Mouse (Mus musculus): ENCODE data around the gene Proca1. TPM values are rescaled to one million over a fixed set of nuclear protein-coding genes. Genes with fewer than 3 reads are reported as not detected.
A peak's percentile ranks its signal among the peaks of the same experiment; 100 is the strongest.

The Proca1 gene
- polyA plus RNA-seq, 1 experiment from 2014 or later, result 8.1 TPM

- DNase-seq (ENCODE audit: low spot score) (no peak), ATAC-seq (no peak)
- H3K36me3 ChIP-seq (ENCODE audit: insufficient read depth, low read length), result peaks cover 38% of the 10 kb centered on the region
- H3K27ac ChIP-seq (ENCODE audit: low read length), result no peak overlapping the region
- no peak overlapping the region for H3K4me2 ChIP-seq (replicated peaks; ENCODE audit: low read depth, low read length)
- TF ChIP-seq CTCF (IDR thresholded peaks at IDR 0.05), result no peak
- no peak for TF ChIP-seq EP300 (IDR thresholded peaks at IDR 0.05)
- no peaks in the 10 kb centered on the region for H3K27me3 ChIP-seq (replicated peaks; ENCODE audit: insufficient read depth, low read length)
- WGBS, result 75% methylated on average over 13 of the region's 13 CpGs
- no peaks in the 10 kb centered on the region for H3K9me3 ChIP-seq (ENCODE audit: low read length)
- no peaks in the 10 kb centered on the region for H3K4me1 ChIP-seq (ENCODE audit: insufficient read depth, low read depth, low read length)
- H3K4me3 ChIP-seq (ENCODE audit: low read depth, low read length), result no peak overlapping the region
- no peak overlapping the region for H3K9ac ChIP-seq (replicated peaks; ENCODE audit: low read depth)
Observed at GRCm38 (mm10) chr11:78205361-78206206, 12.4 kb downstream of the Proca1 start.

GRCm38 (mm10) chr11:78207190-78207589 is 14.0 kb downstream of the Proca1 start:
- H3K4me2 ChIP-seq (replicated peaks; ENCODE audit: low read depth, low read length), result no peak overlapping the region
- WGBS, result 96% methylated on average over 7 of the region's 7 CpGs
- DNase-seq (ENCODE audit: low spot score) (no peak), ATAC-seq (no peak)
- TF ChIP-seq EP300 (IDR thresholded peaks at IDR 0.05), result no peak
- H3K27ac ChIP-seq (ENCODE audit: low read length), result no peak overlapping the region
- no peak overlapping the region for H3K9ac ChIP-seq (replicated peaks; ENCODE audit: low read depth)
- H3K4me3 ChIP-seq (ENCODE audit: low read depth, low read length), result no peak overlapping the region
- H3K4me1 ChIP-seq (ENCODE audit: insufficient read depth, low read depth, low read length), result no peaks in the 10 kb centered on the region
- peaks cover 51% of the 10 kb centered on the region for H3K36me3 ChIP-seq (ENCODE audit: insufficient read depth, low read length)
- H3K27me3 ChIP-seq (replicated peaks; ENCODE audit: insufficient read depth, low read length), result no peaks in the 10 kb centered on the region
- H3K9me3 ChIP-seq (ENCODE audit: low read length), result no peaks in the 10 kb centered on the region

GRCm38 (mm10) chr11:78209886-78210285 is 16.7 kb downstream of the Proca1 start:
- 81% methylated on average over 5 of the region's 6 CpGs for WGBS
- H3K9me3 ChIP-seq (ENCODE audit: low read length), result no peaks in the 10 kb centered on the region
- no peak for ATAC-seq

GRCm38 (mm10) chr11:78210615-78211014 is 17.4 kb downstream of the Proca1 start:
- WGBS, result 59% methylated on average over 7 of the region's 7 CpGs
- no peak for TF ChIP-seq CTCF (IDR thresholded peaks at IDR 0.05)
- no peak for DNase-seq (ENCODE audit: low spot score)

More at GRCm38 (mm10) chr11:78209886-78210285, 16.7 kb downstream of the Proca1 start:
- no peak for DNase-seq (ENCODE audit: low spot score)
- TF ChIP-seq EP300 (IDR thresholded peaks at IDR 0.05) (no peak), CTCF (IDR thresholded peaks at IDR 0.05) (no peak)
- no peak overlapping the region for H3K4me3 ChIP-seq (ENCODE audit: low read depth, low read length)
- no peak overlapping the region for H3K4me2 ChIP-seq (replicated peaks; ENCODE audit: low read depth, low read length)
- no peaks in the 10 kb centered on the region for H3K4me1 ChIP-seq (ENCODE audit: insufficient read depth, low read depth, low read length)
- H3K9ac ChIP-seq (replicated peaks; ENCODE audit: low read depth), result no peak overlapping the region
- peaks cover 74% of the 10 kb centered on the region for H3K36me3 ChIP-seq (ENCODE audit: insufficient read depth, low read length)
- H3K27ac ChIP-seq (ENCODE audit: low read length), result no peak overlapping the region
- H3K27me3 ChIP-seq (replicated peaks; ENCODE audit: insufficient read depth, low read length), result no peaks in the 10 kb centered on the region

GRCm38 (mm10) chr11:78211513-78211912 is 18.3 kb downstream of the Proca1 start:
- Histone ChIP-seq H3K9me3 (ENCODE audit: low read length) (no peaks in the 10 kb centered on the region), H3K9ac (replicated peaks; ENCODE audit: low read depth) (no peak overlapping the region), H3K36me3 (ENCODE audit: insufficient read depth, low read length) (peaks cover 82% of the 10 kb centered on the region), H3K4me1 (ENCODE audit: insufficient read depth, low read depth, low read length) (no peaks in the 10 kb centered on the region), H3K4me3 (ENCODE audit: low read depth, low read length) (no peak overlapping the region), H3K27ac (ENCODE audit: low read length) (no peak overlapping the region), H3K27me3 (replicated peaks; ENCODE audit: insufficient read depth, low read length) (no peaks in the 10 kb centered on the region), H3K4me2 (replicated peaks; ENCODE audit: low read depth, low read length) (no peak overlapping the region)
- TF ChIP-seq EP300 (IDR thresholded peaks at IDR 0.05) (no peak), CTCF (IDR thresholded peaks at IDR 0.05) (no peak)
- peak; percentile 52 for DNase-seq (ENCODE audit: low spot score)
- WGBS, result 53% methylated on average over 5 of the region's 5 CpGs
- no peak for ATAC-seq

More at GRCm38 (mm10) chr11:78210615-78211014, 17.4 kb downstream of the Proca1 start:
- H3K4me1 ChIP-seq (ENCODE audit: insufficient read depth, low read depth, low read length), result no peaks in the 10 kb centered on the region
- ATAC-seq, result no peak
- H3K36me3 ChIP-seq (ENCODE audit: insufficient read depth, low read length), result peaks cover 80% of the 10 kb centered on the region
- no peak overlapping the region for H3K4me2 ChIP-seq (replicated peaks; ENCODE audit: low read depth, low read length)
- no peak overlapping the region for H3K27ac ChIP-seq (ENCODE audit: low read length)
- H3K27me3 ChIP-seq (replicated peaks; ENCODE audit: insufficient read depth, low read length), result no peaks in the 10 kb centered on the region
- no peak overlapping the region for H3K4me3 ChIP-seq (ENCODE audit: low read depth, low read length)
- H3K9ac ChIP-seq (replicated peaks; ENCODE audit: low read depth), result no peak overlapping the region
- no peaks in the 10 kb centered on the region for H3K9me3 ChIP-seq (ENCODE audit: low read length)

- Histone ChIP-seq H3K36me3 (ENCODE audit: insufficient read depth, low read length) (peaks cover 73% of the 10 kb centered on the region), H3K27me3 (replicated peaks; ENCODE audit: insufficient read depth, low read length) (no peaks in the 10 kb centered on the region), H3K9ac (replicated peaks; ENCODE audit: low read depth) (no peak overlapping the region), H3K27ac (ENCODE audit: low read length) (no peak overlapping the region), H3K4me1 (ENCODE audit: insufficient read depth, low read depth, low read length) (no peaks in the 10 kb centered on the region), H3K9me3 (ENCODE audit: low read length) (no peaks in the 10 kb centered on the region), H3K4me3 (ENCODE audit: low read depth, low read length) (no peak overlapping the region), H3K4me2 (replicated peaks; ENCODE audit: low read depth, low read length) (no peak overlapping the region)
- TF ChIP-seq CTCF (IDR thresholded peaks at IDR 0.05), result no peak
- TF ChIP-seq EP300 (IDR thresholded peaks at IDR 0.05), result no peak
- no peak for DNase-seq (ENCODE audit: low spot score)
- 76% methylated on average over 14 of the region's 14 CpGs for WGBS
- ATAC-seq, result no peak
Observed at GRCm38 (mm10) chr11:78213086-78213817, 20.1 kb downstream of the Proca1 start.
